Mouse (Mus musculus): Measurements from ENCODE around the gene Recql. TPM values are rescaled to one million over a fixed set of nuclear protein-coding genes. Genes with fewer than 3 reads are reported as not detected.

The Recql gene
- polyA plus RNA-seq, 1 experiment from 2014 or later, result 16.1 TPM

DNA sequence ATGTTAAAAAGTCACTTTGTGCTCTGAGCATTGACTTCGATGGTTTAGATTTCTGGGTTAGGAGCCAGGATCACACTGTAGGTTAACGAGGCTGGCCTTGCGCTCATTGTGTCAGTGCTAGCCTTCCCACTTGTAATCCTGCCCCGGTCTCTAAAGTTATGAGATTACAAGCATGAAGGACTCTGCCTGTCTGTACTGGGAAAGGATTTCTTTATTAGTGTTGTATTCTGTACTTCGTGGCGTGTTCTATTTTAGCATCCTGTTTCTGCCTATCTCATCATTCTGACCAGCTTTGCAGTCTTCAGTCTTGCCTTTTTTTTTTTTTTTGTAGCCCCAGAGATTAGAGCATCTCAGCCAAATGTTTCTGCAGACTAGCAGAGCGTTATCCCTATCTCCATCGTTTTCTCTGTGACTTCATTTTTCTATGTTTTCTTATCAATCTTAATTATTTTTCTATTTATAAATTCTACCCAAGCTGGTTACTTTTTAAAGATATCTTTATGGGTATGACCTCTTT lies 926 bp upstream of the Recql start:
- TF ChIP-seq CTCF (IDR thresholded peaks at IDR 0.05), result no peak
- in situ Hi-C loops (cut with MboI; ENCODE audit: low pct_unique_long_range_greater_than_20kb), result no loop called here
- peak; percentile 14 for ATAC-seq
- POLR2A ChIA-PET, result interaction anchor here (0.6 kb wide), 3 partner anchors 21 to 274 kb away, joined by 3 to 4 read pairs (median 3); no protein-coding TSS in a partner anchor
- CTCF ChIA-PET, result no interaction called here
- H3K27me3 ChIP-seq, result no peaks in the 10 kb centered on the region
- DNase-seq (ENCODE audit: low read depth, low spot score), result no peak

DNA sequence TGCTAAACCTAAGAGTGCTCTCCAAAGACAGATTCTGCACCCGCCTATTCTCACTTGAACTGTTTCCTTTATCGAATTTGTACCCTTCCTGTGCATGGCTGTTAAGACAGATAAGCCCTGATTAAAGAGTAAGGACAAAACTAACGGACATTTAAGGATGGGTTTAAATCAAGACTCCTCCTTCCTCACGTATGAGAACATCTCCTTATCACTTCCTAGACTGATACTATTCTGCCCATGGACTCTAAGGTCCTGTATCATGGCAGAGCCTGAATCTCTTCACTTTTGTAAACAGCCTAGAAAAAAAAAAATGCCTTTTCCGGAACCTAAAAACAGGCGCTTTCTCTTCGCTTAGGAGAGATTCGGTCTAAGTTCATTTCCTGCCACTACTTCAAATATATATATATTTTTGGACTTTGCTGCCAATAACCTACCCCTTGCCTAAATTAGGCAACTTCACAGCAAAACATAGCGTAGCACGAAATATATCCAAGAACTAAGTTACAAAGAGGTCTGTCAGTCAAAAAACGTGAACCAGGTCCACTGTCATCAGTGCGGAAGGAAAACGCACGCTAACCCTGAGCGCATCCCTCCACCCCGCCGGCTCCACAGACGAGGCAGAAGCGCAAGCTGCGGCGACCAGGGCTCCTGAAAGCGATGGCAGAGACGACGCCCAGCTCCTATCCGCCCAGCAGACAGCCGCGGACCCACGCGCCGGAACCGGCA lies 439 bp downstream of the Recql start:
- DNase-seq (ENCODE audit: low read depth, low spot score) (no peak), ATAC-seq (no peak)
- no peaks in the 10 kb centered on the region for H3K27me3 ChIP-seq
- ChIA-PET POLR2A (no interaction called here), CTCF (no interaction called here)
- TF ChIP-seq CTCF (IDR thresholded peaks at IDR 0.05), result no peak
- in situ Hi-C loops (cut with MboI; ENCODE audit: low pct_unique_long_range_greater_than_20kb), result no loop called here

- H3K27me3 ChIP-seq, result no peaks in the 10 kb centered on the region
- DNase-seq (ENCODE audit: low read depth, low spot score) (no peak), ATAC-seq (no peak)
- no peak for TF ChIP-seq CTCF (IDR thresholded peaks at IDR 0.05)
- in situ Hi-C loops (cut with MboI; ENCODE audit: low pct_unique_long_range_greater_than_20kb), result no loop called here
- ChIA-PET CTCF (interaction anchor here (1.3 kb wide), 1 partner anchor 22 kb away, joined by 3 read pairs; no protein-coding TSS in a partner anchor), POLR2A (no interaction called here)
Measured at GRCm38 (mm10) chr6:142384521-142384920, 2.4 kb downstream of the Recql start.

GRCm38 (mm10) chr6:142381615-142382014 lies 5.3 kb downstream of the Recql start:
- CTCF ChIA-PET, result interaction anchor here (1.1 to 1.6 kb wide), 2 partner anchors 11 to 39 kb away, joined by 3 to 4 read pairs; no protein-coding TSS in a partner anchor
- no peak for TF ChIP-seq CTCF (IDR thresholded peaks at IDR 0.05)
- no peaks in the 10 kb centered on the region for H3K27me3 ChIP-seq
- DNase-seq (ENCODE audit: low read depth, low spot score), result no peak
- POLR2A ChIA-PET, result interaction anchor here (1.3 kb wide), 1 partner anchor 11 kb away, joined by 3 read pairs; no protein-coding TSS in a partner anchor
- in situ Hi-C loops (cut with MboI; ENCODE audit: low pct_unique_long_range_greater_than_20kb), result no loop called here
- ATAC-seq, result peak; percentile 51

GRCm38 (mm10) chr6:142379961-142380360 lies 6.9 kb downstream of the Recql start:
- no peak for ATAC-seq
- ChIA-PET POLR2A (no interaction called here), CTCF (no interaction called here)
- no peak for TF ChIP-seq CTCF (IDR thresholded peaks at IDR 0.05)
- H3K27me3 ChIP-seq, result no peaks in the 10 kb centered on the region
- DNase-seq (ENCODE audit: low read depth, low spot score), result no peak
- in situ Hi-C loops (cut with MboI; ENCODE audit: low pct_unique_long_range_greater_than_20kb), result no loop called here

- in situ Hi-C loops (cut with MboI; ENCODE audit: low pct_unique_long_range_greater_than_20kb), result no loop called here
- TF ChIP-seq CTCF (IDR thresholded peaks at IDR 0.05), result no peak
- no peak for ATAC-seq
Measured at GRCm38 (mm10) chr6:142378576-142379330, 8.1 kb downstream of the Recql start.

DNA sequence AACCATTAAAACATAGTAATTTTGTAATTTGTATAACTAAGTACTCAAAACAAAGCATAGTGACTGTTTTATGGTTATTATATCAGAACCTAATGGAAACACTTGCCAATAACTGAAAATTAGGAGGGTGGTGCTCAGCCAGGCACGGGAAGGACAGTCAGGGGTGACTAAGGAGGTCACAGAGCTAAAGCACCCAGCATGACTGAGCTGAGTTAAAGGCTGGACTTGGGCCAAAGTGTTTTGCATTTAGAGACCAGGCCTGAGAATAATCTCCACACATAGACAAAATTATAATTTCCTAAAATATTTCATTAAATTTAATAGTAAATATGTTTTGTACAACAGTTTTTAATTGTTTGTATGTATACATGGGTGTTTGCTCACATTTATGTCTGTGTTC lies 9.8 kb downstream of the Recql start:
- ATAC-seq, result no peak
- ChIA-PET POLR2A (no interaction called here), CTCF (interaction anchor here (1.3 to 1.7 kb wide), 5 partner anchors 7 to 100 kb away, joined by 3 to 5 read pairs (median 3); no protein-coding TSS in a partner anchor)
- in situ Hi-C loops (cut with MboI; ENCODE audit: low pct_unique_long_range_greater_than_20kb), result no loop called here
- H3K27me3 ChIP-seq, result no peaks in the 10 kb centered on the region
- TF ChIP-seq CTCF (IDR thresholded peaks at IDR 0.05), result no peak
- no peak for DNase-seq (ENCODE audit: low read depth, low spot score)

More at GRCm38 (mm10) chr6:142378576-142379330, 8.1 kb downstream of the Recql start:
- POLR2A ChIA-PET, result no interaction called here
- CTCF ChIA-PET, result interaction anchor here (0.7 to 1.7 kb wide), 2 partner anchors 9 to 80 kb away, joined by 3 to 4 read pairs; no protein-coding TSS in a partner anchor
- no peaks in the 10 kb centered on the region for H3K27me3 ChIP-seq
- DNase-seq (ENCODE audit: low read depth, low spot score), result no peak

DNA sequence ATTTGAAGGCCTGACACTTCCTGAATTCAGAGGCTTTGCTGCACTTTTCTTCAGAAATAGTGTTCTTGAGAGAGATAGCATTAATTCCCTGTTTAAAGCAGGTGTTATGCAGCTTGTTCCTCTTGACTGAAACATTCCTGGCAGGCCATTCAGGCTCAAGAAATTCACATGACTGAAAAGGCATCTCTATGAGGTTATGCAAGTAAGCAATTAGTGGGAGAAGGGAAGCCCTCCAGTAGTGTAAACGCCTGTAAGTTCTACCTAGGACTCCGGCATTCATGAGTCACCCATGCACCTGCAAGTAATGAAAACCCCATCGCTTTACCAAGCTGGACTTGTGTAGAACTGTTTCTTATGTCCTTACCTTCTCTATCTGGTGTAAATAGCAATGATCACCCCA lies 17.3 kb downstream of the Recql start:
- DNase-seq (ENCODE audit: low read depth, low spot score), result no peak
- ChIA-PET CTCF (interaction anchor here (1.1 to 1.7 kb wide), 3 partner anchors 8 to 22 kb away, joined by 3 to 4 read pairs (median 3); no protein-coding TSS in a partner anchor), POLR2A (interaction anchor here (0.7 kb wide), 1 partner anchor 207 kb away, joined by 3 read pairs; no protein-coding TSS in a partner anchor)
- peak; percentile 9 for ATAC-seq
- in situ Hi-C loops (cut with MboI; ENCODE audit: low pct_unique_long_range_greater_than_20kb), result loop anchor here (5.0 to 25.0 kb wide), 2 partner anchors 148 to 793 kb away; partner anchors contain the start of gene Etnk1
- no peaks in the 10 kb centered on the region for H3K27me3 ChIP-seq
- TF ChIP-seq CTCF (IDR thresholded peaks at IDR 0.05), result no peak

DNA sequence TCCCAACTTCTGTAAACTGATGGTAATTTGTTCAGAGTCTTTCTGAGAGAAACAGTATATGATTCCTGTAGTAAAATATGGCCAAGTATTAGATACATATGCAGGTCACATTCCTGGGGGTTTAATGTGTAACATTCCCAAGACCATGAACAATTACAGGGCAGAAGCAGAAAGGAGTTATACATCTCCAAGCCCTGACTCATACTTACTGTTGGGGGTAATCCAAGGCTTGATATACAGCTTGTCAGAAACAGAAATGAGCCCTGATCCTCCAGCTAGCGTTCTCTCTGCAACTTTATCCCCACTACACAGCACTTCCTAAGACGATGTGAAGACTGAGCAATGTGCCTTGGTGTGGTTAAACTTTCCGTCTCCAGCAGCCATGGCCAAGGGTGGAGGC lies 19.3 kb downstream of the Recql start:
- CTCF ChIA-PET, result interaction anchor here (1.4 kb wide), 1 partner anchor 9 kb away, joined by 5 read pairs; no protein-coding TSS in a partner anchor

GRCm38 (mm10) chr6:142366473-142367018 lies 20.3 kb downstream of the Recql start:
- H3K27me3 ChIP-seq, result no peaks in the 10 kb centered on the region
- peak; percentile 7 for ATAC-seq
- no peak for TF ChIP-seq CTCF (IDR thresholded peaks at IDR 0.05)
- no peak for DNase-seq (ENCODE audit: low read depth, low spot score)
- POLR2A ChIA-PET, result interaction anchor here (0.6 to 1.3 kb wide), 2 partner anchors 10 to 21 kb away, joined by 3 read pairs; no protein-coding TSS in a partner anchor
- in situ Hi-C loops (cut with MboI; ENCODE audit: low pct_unique_long_range_greater_than_20kb), result loop anchor here (5.0 to 25.0 kb wide), 2 partner anchors 151 to 796 kb away; partner anchors contain the start of gene Etnk1
- CTCF ChIA-PET, result interaction anchor here (1.0 to 1.5 kb wide), 4 partner anchors 10 to 104 kb away, joined by 4 to 5 read pairs (median 5); no protein-coding TSS in a partner anchor

More for the DNA sequence above, 19.3 kb downstream of the Recql start:
- H3K27me3 ChIP-seq, result no peaks in the 10 kb centered on the region
- in situ Hi-C loops (cut with MboI; ENCODE audit: low pct_unique_long_range_greater_than_20kb), result loop anchor here (5.0 to 25.0 kb wide), 2 partner anchors 150 to 795 kb away; partner anchors contain the start of gene Etnk1
- POLR2A ChIA-PET, result interaction anchor here (1.2 to 1.3 kb wide), 2 partner anchors 9 to 21 kb away, joined by 3 to 4 read pairs; no protein-coding TSS in a partner anchor
- DNase-seq (ENCODE audit: low read depth, low spot score) (no peak), ATAC-seq (peak; percentile 55)
- TF ChIP-seq CTCF (IDR thresholded peaks at IDR 0.05), result no peak
